Mouse (Mus musculus) WW6 (cell line): ENCODE results near the gene Mapkap1.
A peak's percentile ranks its signal among the peaks of the same experiment; 100 is the strongest.

Experiments
- DNase-seq: peaks from one replicate; pipeline ENCODE4 v3.0.0-alpha.2; 2013; ENCODE audit warnings: low read depth, low spot score

Mapkap1 gene

DNA sequence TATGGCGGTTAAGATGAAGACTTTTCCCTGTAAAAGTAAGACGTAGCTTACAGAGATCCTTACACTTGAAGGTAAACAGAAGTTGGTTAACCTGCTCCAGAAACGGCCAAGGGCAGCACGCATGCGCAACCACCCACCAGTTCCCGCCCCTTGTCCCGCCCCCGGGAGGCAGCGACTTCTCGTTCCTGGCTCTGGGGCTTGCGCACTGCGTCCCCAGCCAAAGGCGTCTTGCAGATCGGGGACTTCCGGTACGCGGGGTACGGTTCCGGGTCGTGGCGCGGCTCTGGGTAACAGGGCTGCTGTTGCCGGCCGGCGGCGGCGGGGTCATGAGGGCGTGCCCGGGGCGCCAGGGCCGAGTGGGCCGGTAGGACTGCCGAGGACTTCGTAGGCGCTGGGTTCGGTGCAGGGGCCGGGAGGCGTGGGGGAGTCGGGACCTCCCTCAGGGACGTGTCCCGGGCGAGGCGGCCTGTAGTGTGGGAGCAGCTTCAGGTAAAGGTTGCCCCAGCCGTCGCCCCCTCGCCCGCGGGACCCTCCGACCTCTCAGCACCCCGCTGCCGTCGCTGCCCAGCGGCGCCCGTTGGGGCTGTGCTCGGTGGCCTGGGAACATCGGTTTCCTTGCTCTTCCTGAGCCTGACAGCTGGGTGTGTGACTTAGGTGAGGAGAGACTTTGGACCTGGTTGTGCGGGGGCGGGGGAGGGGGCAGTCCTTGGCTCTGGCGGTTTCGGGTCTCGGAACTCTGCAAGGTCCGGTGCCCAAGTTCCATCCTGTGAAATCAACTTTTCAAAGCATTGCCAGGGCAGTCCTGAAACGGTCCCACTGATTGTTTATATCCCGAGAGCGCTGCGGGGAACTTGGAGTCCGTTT, at the start of gene Mapkap1:
Gene Mapkap1 (plus strand): TSS at position 171 of the 864 bp plus-strand sequence.
- peak; percentile 92 for DNase-seq

DNA sequence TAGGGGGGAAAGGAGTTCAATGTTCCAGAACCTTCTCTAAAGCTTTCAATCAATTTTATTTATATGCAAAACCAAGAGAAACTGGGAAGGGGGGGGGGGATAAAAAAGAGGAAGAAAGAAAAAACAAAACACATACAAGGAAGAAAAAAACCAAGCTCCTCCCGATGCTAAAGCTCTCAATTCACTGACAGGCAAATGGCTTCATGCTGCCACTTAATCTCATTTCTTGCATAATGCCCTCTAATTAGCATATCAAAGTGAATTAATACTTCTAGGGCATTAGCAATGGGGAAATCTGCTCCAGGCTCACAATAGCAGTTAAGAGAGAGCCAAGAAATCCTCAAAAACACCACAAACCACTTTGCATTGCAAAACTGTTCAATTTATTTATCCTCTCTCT, 42.9 kb upstream of the Mapkap1 start:
- no peak for DNase-seq

- no peak for DNase-seq
Observed at GRCm38 (mm10) chr2:34367024-34367423, 39.5 kb upstream of the Mapkap1 start.

GRCm38 (mm10) chr2:34368396-34368795, 38.2 kb upstream of the Mapkap1 start:
- DNase-seq = no peak

DNA sequence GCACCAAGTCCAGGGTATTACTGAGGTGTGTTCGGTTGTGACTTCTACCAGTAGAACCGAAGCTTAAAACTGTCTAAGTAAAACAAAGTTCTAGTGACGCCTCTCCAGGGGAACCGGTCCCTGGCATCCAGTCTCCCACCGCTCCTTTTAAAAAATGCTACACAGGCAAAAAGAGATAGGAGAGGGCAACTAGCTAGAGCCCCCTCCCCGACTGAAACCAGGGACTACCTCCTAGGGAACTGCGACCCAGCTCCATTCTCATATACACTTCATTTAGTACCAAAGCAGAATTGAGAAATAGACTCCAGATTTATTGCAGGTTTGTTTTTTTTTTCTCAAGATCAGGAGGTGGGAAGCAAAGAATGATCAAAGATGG, 36.2 kb upstream of the Mapkap1 start:
- no peak for DNase-seq

- DNase-seq = no peak
Observed at GRCm38 (mm10) chr2:34370725-34371440, 35.7 kb upstream of the Mapkap1 start.

DNA sequence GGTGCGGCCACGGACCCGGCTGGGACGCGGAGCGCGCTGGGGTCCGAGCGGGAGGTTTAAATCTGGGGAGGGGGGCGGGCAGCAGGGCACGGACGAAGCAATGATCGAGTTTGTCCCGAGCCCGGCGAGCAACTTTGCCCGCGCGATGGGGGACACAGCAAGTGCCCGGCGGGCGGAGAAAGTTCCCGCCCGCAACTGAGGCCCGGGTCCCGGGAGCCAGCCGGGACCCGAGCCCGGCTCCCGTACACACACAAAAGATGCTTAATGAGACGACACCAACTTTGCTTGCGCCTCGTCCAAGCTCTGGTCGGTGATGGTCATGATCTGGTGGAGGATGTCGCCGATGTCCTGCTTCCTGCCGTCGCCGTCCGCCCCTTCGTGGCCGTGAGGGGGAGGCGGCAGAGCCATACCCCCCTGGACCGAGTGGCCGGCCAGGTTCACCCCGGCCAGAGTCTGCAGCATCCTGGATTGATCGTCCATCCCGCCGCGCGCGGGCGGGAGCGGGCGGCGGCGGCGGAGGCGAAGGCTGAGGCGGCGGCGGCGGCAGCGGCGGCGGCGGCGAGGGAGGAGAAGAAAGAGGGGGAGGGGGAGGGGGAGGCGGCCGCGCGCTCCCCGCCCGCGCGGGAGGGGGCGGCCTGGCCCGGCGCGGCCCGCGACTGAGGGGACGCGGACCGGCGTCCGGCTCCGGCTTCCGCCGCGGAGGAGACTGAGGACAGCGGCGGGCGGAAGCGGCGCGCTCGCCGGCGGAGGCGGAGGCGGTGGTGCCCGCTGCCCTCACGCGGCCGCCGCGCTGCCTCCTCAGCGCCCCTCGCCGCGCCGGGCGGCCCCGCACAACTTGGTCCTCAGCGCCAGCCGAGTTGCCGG, 34.9 kb upstream of the Mapkap1 start:
- DNase-seq = no peak

DNA sequence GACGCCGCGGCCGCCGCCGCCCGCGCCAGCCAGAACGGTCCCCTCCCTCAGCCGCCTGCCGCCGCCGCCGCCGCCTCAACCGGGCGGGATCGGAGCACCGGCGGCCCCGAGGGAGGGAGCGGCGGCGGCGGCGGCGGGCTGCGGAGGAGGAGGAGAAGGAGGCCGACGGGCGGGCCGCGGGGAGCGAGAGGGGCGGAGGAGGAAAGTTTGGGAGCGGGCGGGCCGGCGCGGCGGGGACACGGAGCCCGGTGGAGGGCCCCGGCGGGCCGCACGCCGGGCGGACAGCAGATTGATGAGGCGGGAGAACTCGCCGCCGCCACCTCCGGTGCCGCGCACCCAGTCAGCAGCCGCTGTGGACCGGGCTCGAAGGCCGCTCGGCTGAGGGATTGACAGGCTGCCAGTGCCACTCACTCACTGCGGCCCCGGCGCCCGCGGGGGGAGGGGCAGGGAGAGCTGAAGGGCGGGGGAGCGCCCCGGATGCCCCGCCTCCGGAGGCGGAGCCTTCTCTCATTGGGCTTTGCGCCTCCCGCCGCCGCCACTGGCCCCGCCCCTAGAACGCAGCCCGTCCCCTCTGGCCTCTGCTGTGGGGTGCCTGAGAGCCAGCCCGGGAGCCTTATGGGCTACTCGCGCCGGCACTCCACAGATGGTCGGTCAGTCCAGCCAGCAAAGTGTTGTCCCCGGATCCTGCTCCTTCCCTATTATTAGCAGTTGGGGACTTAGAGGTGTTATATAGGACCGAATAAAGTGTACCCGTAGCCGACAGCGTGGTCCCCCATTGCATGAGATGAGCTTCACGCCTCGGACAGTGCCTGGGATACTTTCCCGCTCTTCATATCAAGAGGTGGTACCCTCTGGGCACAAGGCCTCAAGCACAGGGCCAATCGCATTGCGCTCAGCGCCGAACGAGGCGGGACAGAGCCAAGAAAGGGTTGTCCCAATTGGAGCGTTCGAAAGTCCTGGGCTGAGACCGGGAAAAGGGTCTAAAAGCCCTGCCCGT, 34.0 kb upstream of the Mapkap1 start, which contains the start of gene Pbx3:
Gene Pbx3 (minus strand): TSS at position 838 of the 997 bp plus-strand sequence.
- DNase-seq = peak; percentile 87

DNA sequence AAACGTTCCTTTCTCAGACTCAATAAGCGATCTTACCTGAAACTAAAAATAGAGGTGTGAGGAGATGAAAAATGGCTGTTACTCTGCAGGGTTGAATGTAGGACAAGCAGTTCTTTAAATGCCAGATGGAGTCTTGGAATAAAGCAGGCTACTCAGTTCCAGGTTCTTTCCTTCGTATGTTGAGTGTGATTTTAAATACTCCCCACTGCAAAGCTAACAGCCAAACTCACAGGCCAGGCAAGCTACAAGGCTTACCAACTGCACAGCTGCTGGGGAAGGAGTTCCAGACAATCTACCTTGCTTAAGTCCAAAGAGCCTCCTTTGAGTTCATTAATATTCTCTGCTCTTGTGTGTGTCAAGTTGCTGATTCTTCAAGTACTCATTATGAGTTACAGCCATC, 32.7 kb upstream of the Mapkap1 start:
- no peak for DNase-seq

DNA sequence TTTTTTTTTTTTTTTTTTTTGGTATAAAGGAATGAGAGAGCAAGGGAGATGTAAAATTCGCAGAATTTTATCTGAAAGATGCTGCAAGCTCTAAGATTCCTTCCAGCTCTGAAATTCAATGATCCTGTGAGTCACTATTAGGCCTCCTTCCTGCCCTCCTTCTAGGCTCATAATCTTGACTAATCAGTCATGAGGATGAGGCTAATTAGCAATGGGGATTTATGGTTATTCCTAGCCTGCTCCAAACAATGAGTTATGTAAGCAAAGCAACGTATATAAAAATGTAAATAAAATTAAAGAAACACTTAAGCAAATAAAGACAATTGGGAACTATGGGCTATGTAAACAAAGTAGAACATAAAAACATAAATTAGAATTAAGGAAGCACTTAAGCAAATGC, 32.2 kb upstream of the Mapkap1 start:
- no peak for DNase-seq

- DNase-seq = no peak
Observed at GRCm38 (mm10) chr2:34378930-34379329, 27.6 kb upstream of the Mapkap1 start.

DNA sequence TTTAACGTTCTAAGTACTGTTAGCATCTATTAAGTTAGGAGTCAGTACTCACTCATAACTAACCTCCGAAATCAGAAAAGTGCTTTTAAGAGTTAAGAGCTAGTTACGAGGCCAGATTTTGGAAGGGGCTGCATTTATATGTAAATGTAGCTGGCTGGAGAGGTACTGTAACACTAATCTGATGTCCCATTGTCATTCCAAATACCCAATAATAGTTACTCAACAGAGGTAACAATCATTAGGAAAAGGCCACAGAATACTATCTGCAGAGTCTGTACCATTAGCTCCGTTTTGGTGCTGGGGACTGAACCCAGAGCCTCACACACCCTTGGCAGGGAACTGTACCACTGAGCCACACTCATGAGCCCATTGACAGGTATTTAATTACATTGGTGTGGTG, 7.0 kb upstream of the Mapkap1 start:
- peak; percentile 5 for DNase-seq

GRCm38 (mm10) chr2:34407596-34407995, 1.0 kb downstream of the Mapkap1 start:
- DNase-seq = no peak

DNA sequence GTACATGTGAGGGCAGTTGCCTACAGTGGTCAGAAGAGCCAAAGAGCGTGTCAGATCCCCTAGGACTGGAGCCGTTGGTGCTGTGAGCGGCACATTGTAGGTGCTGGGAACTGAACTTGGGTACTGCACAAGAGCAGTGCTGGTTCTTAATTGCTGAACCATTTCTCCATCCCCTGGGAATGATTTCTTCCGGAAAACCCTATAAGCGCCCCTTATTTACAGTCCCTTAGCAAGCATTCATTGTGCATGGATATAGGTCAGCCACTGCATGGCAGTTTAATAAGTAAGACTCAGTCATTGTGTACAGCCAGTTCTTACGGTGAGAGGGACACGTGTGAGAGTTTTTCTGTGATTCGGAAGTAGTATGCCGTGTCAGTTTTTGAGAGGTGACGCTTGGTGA, 1.8 kb downstream of the Mapkap1 start:
- no peak for DNase-seq

DNA sequence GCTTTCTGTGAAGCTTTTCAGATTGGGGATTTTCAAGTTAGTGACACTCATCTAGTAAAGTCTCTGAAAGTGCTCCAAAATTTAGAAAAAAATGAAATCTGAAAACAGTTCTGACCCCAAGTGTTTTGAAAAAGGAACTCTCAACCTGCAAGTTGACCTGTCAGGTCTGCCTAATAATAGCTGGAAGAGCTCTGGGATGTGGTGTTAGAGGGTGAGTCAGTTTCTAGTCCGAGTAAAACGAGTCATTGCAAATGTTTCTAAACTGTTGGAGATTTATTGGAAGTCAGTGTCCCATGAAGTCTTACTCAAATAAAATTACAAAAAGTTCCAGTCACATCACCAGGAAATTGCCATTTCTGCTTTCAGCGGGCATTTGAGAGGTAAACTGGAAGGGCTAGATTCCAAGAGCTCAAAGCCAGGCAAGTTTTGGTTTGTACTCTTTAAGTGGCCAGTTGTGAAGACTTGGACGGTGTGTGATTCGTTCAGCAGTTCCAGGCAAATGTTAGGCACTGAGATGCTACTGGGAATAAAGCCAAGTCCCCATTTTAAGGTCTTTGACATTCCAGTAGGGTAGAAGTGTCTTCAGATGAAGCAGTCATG, 3.3 kb downstream of the Mapkap1 start:
- DNase-seq = no peak

DNA sequence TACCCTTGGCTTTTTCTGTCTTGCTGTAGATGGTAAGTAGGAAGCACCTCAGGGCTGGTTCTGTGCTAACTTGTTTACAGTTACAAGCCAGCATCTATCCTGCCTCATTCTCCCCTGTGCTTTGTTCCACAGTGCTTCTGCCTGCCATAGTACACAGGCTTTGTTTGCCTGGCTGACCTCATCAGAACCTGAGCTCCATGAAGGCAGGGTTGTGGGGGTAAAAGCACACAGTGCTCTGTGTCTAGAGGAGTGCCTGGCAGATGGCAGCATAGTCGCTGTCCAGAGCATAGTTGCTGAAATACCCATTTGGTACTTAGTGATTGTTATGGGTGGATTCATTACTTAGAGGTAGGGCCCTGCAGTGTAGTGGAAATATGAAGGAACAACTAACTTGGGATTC, 13.7 kb downstream of the Mapkap1 start:
- DNase-seq = no peak

GRCm38 (mm10) chr2:34424186-34424585, 17.6 kb downstream of the Mapkap1 start:
- DNase-seq = no peak

DNA sequence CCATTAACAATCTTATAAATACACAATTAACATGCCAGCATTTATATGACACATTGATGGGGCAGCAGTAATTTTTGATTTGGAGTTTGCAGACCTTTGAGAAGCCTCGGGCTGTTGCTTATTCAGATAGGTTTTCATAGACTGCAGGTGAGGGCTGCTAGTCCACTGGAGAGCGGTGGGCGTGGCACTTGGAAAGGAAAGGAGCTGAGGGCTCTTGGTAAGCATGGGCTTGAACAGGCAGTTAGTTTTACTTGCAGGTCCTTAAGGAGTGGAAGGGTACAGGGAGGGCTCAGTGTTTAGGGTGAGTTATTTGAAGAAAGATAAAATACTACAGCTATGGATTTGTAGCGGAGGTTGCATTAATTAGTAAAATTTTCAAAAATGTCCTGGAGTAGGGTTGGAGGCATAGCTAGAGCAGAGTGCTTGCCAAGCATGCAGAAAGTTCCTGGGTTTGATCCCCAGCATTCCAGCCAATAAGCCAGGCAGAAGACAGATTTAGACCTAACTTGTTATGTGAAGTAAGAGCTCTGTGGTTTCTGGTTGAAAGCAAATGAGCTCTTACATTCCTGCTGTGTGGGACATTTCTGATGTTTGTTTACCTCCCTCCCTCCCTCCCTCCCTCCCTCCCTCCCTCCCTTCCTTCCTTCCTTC, 19.1 kb downstream of the Mapkap1 start:
- DNase-seq = no peak

GRCm38 (mm10) chr2:34430663-34431062, 24.1 kb downstream of the Mapkap1 start:
- no peak for DNase-seq
